Comparison of ENCODE assay signal across 18 mouse cellular contexts in the genomic region with DNA sequence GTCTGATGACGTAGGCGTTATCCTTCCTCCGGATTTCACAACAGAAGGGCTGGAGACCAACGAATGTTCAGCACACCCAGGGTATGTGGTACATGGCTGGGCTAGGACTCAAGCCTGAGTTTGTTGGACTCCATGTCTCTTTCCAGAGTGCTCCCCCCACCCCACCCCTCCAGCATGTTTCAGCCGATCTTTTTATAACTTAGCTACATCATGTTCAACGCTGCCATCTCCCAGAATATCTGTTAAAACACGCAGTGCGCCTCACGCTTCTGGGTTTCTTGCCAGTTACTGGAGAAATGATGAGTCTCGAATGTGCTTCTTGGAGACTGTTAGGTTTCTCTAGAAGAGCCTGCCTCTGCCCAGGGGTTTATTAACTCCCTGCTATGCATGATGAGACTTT.
DNase-seq lines count a peak whose midpoint lies in the region; ATAC-seq lines count a peak whose summit lies in the region.
"Had no signal": no experiment of that assay in that cellular context is flagged by ENCODE, and none has a peak within 500 bp of the region (broad histone marks: within the 10 kb centered on the region; RNA-seq: fewer than 3 reads in every experiment).

No protein-coding gene starts in this region.

- no peak overlapping the region for H3K4me2 ChIP-seq in forebrain, embryonic 16.5 days (ENCODE audit: low read length)
- no peak overlapping the region for H3K4me2 ChIP-seq in forebrain, embryonic 12.5 days
- H3K4me2 ChIP-seq: forebrain, embryonic 13.5 days; hindbrain, embryonic 14.5 days; limb, embryonic 12.5 days; liver, embryonic 15.5 days; midbrain, embryonic 12.5 days had no signal

- H3K9me3 ChIP-seq in forebrain, embryonic 16.5 days (ENCODE audit: control insufficient read depth, low read length), result no peaks in the 10 kb centered on the region
- no peaks in the 10 kb centered on the region for H3K9me3 ChIP-seq in forebrain, embryonic 12.5 days
- H3K9me3 ChIP-seq in hindbrain, embryonic 10.5 days, result no peaks in the 10 kb centered on the region
- H3K9me3 ChIP-seq: forebrain, embryonic 13.5 days; limb, embryonic 12.5 days; liver, embryonic 15.5 days; midbrain, embryonic 12.5 days had no signal

- no peak overlapping the region for H3K4me3 ChIP-seq in forebrain, embryonic 16.5 days (replicated peaks; ENCODE audit: low read length)
- no peak overlapping the region for H3K4me3 ChIP-seq in forebrain, embryonic 12.5 days (replicated peaks)
- no peak overlapping the region for H3K4me3 ChIP-seq in hindbrain, embryonic 10.5 days
- H3K4me3 ChIP-seq: forebrain, embryonic 13.5 days; limb, embryonic 12.5 days; liver, embryonic 15.5 days; midbrain, embryonic 12.5 days had no signal

- WGBS in forebrain, embryonic 16.5 days, result 83% methylated on average over 10 of the region's 10 CpGs
- WGBS in forebrain, embryonic 12.5 days, result 89% methylated on average over 10 of the region's 10 CpGs
- 94% methylated on average over 10 of the region's 10 CpGs for WGBS in hindbrain, embryonic 10.5 days

- peak; percentile 91 for DNase-seq in brain, adult 2 months (ENCODE audit: low read depth, low spot score)
- DNase-seq in layer of hippocampus, postnatal 36 days, result peak; percentile 65 to 73
- DNase-seq in right cerebral cortex, postnatal 10 days (ENCODE audit: low spot score in 2 of 2), result peak; percentile 82 to 88
- no peak for DNase-seq in urinary bladder, postnatal 14 days (ENCODE audit: low spot score)
- no peak for DNase-seq in lung, adult 18-20 months
- DNase-seq in hindbrain, embryonic 10.5 days (ENCODE audit: low spot score), result no peak
- DNase-seq: adrenal gland, adult 8-10 months; cerebellum, adult 9-10 months; embryo, embryonic 11 days; kidney, postnatal 10 days had no signal

- H3K4me1 ChIP-seq in forebrain, embryonic 16.5 days (replicated peaks; ENCODE audit: control insufficient read depth, insufficient read depth, low read length), result 0 out of 2 replicates have a peak, but pooled peaks cover 5% of the 10 kb centered on the region
- peaks cover 11% of the 10 kb centered on the region for H3K4me1 ChIP-seq in forebrain, embryonic 12.5 days
- peaks cover 13% of the 10 kb centered on the region for H3K4me1 ChIP-seq in hindbrain, embryonic 10.5 days (replicated peaks)
- H3K4me1 ChIP-seq: limb, embryonic 12.5 days; liver, embryonic 15.5 days had no signal

- H3K9ac ChIP-seq in forebrain, embryonic 16.5 days (replicated peaks; ENCODE audit: low read depth, low read length), result no peak overlapping the region
- no peak overlapping the region for H3K9ac ChIP-seq in forebrain, embryonic 12.5 days
- H3K9ac ChIP-seq: forebrain, embryonic 13.5 days; hindbrain, embryonic 14.5 days; limb, embryonic 12.5 days; liver, embryonic 15.5 days; midbrain, embryonic 12.5 days had no signal

- ATAC-seq in forebrain, embryonic 16.5 days, result 0 out of 2 replicates have a peak, but pooled peaks have one; percentile 21
- no peak for ATAC-seq in forebrain, embryonic 12.5 days (ENCODE audit: low FRiP score)
- ATAC-seq: forebrain, embryonic 13.5 days; intestine, embryonic 16.5 days had no signal

- H3K27ac ChIP-seq in forebrain, embryonic 16.5 days (ENCODE audit: low read length), result no peak overlapping the region
- H3K27ac ChIP-seq in forebrain, embryonic 12.5 days, result no peak overlapping the region
- H3K27ac ChIP-seq in hindbrain, embryonic 10.5 days, result no peak overlapping the region
- H3K27ac ChIP-seq: forebrain, embryonic 13.5 days; hindbrain, embryonic 14.5 days; limb, embryonic 12.5 days; liver, embryonic 15.5 days; midbrain, embryonic 12.5 days had no signal

- no peaks in the 10 kb centered on the region for H3K36me3 ChIP-seq in forebrain, embryonic 16.5 days (ENCODE audit: control insufficient read depth, insufficient read depth)
- H3K36me3 ChIP-seq in forebrain, embryonic 12.5 days (replicated peaks), result no peaks in the 10 kb centered on the region
- no peaks in the 10 kb centered on the region for H3K36me3 ChIP-seq in hindbrain, embryonic 10.5 days
- H3K36me3 ChIP-seq: limb, embryonic 12.5 days; liver, embryonic 15.5 days; midbrain, embryonic 12.5 days had no signal

- no peaks in the 10 kb centered on the region for H3K27me3 ChIP-seq in forebrain, embryonic 16.5 days (replicated peaks; ENCODE audit: control insufficient read depth, insufficient read depth, low read length)
- H3K27me3 ChIP-seq in forebrain, embryonic 12.5 days, result peaks cover 15% of the 10 kb centered on the region
- H3K27me3 ChIP-seq in hindbrain, embryonic 10.5 days (ENCODE audit: insufficient read depth, poor library complexity, severe bottlenecking), result no peaks in the 10 kb centered on the region
- H3K27me3 ChIP-seq: limb, embryonic 12.5 days; liver, embryonic 15.5 days; midbrain, embryonic 12.5 days had no signal

Comparison
In these comparisons a context has a peak if more than half of its experiments do, and no peak if none do; other contexts are left out.
1. DNase-seq: peak in brain, adult 2 months (single experiment), layer of hippocampus, postnatal 36 days (2 of 2) and right cerebral cortex, postnatal 10 days (2 of 2); none in urinary bladder, postnatal 14 days (single experiment), lung, adult 18-20 months (0 of 2) and hindbrain, embryonic 10.5 days (single experiment).